Mouse (Mus musculus): ENCODE results near the gene Gli3. TPM values are rescaled to one million over a fixed set of nuclear protein-coding genes. Genes with fewer than 3 reads are reported as not detected.

The Gli3 gene
- polyA plus RNA-seq, 1 experiment from 2014 or later = 13.7 TPM

- H3K4me1 ChIP-seq = peaks cover 43% of the 10 kb centered on the region
- WGBS = under 1% methylated on average over 51 of the region's 51 CpGs
Measured at GRCm38 (mm10) chr13:15464081-15464526, 1.1 kb downstream of the Gli3 start.

GRCm38 (mm10) chr13:15464741-15465250, 1.8 kb downstream of the Gli3 start:
- peaks cover 45% of the 10 kb centered on the region for H3K4me1 ChIP-seq
- 2% methylated on average over 11 of the region's 11 CpGs for WGBS
- no peak for ATAC-seq (replicated peaks; ENCODE audit: low FRiP score)
- peak overlapping the region; percentile 78 for H3K4me2 ChIP-seq
- H3K36me3 ChIP-seq = no peaks in the 10 kb centered on the region
- no peaks in the 10 kb centered on the region for H3K27me3 ChIP-seq
- H3K27ac ChIP-seq = peak overlapping the region; percentile 98
- peak overlapping the region; percentile 93 for H3K9ac ChIP-seq
- H3K4me3 ChIP-seq (replicated peaks) = peak overlapping the region; percentile 87
- H3K9me3 ChIP-seq (replicated peaks) = no peaks in the 10 kb centered on the region

More at GRCm38 (mm10) chr13:15464081-15464526, 1.1 kb downstream of the Gli3 start:
- Histone ChIP-seq H3K4me3 (replicated peaks) (peak overlapping the region; percentile 87), H3K9me3 (replicated peaks) (no peaks in the 10 kb centered on the region), H3K27me3 (no peaks in the 10 kb centered on the region), H3K9ac (peak overlapping the region; percentile 93), H3K27ac (peak overlapping the region; percentile 98), H3K36me3 (no peaks in the 10 kb centered on the region), H3K4me2 (peak overlapping the region; percentile 78)
- peak; percentile 13 for ATAC-seq (replicated peaks; ENCODE audit: low FRiP score)

GRCm38 (mm10) chr13:15466496-15466895, 3.5 kb downstream of the Gli3 start:
- ATAC-seq (replicated peaks; ENCODE audit: low FRiP score) = no peak
- Histone ChIP-seq H3K4me2 (peak overlapping the region; percentile 12; the same call in 1 of the 2 replicates), H3K27ac (no peak overlapping the region), H3K27me3 (no peaks in the 10 kb centered on the region), H3K4me1 (peaks cover 50% of the 10 kb centered on the region), H3K9ac (no peak overlapping the region), H3K9me3 (replicated peaks) (no peaks in the 10 kb centered on the region), H3K4me3 (replicated peaks) (no peak overlapping the region), H3K36me3 (no peaks in the 10 kb centered on the region)
- WGBS = 43% methylated on average over 6 of the region's 6 CpGs

DNA sequence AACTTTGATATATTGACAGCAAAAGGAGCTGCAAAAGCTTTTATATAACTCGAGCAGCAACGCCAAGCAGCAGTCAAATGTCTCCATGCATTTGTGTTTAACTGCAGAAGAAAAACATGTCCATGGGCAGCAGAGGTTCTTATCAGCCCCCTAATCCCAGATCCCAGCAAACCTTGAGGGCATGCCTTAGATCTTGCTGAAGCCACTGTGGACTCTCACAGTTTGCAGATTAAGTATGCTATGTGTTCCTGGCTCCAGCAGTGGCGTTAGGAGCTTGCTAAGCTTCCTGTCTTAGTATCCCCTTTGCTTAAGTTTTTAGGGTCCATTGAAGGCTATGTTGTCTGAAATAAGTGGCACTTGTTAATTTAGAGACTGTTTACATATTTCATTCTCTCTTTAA, 4.4 kb downstream of the Gli3 start:
- no peak for ATAC-seq (replicated peaks; ENCODE audit: low FRiP score)
- WGBS = 47% methylated on average over 3 of the region's 3 CpGs
- H3K27ac ChIP-seq = no peak overlapping the region
- H3K27me3 ChIP-seq = no peaks in the 10 kb centered on the region
- no peaks in the 10 kb centered on the region for H3K36me3 ChIP-seq
- no peak overlapping the region for H3K4me3 ChIP-seq (replicated peaks)
- H3K9me3 ChIP-seq (replicated peaks) = no peaks in the 10 kb centered on the region
- no peak overlapping the region for H3K4me2 ChIP-seq
- H3K4me1 ChIP-seq = peaks cover 41% of the 10 kb centered on the region
- H3K9ac ChIP-seq = no peak overlapping the region

- H3K9me3 ChIP-seq (replicated peaks) = no peaks in the 10 kb centered on the region
- H3K27me3 ChIP-seq = no peaks in the 10 kb centered on the region
- no peaks in the 10 kb centered on the region for H3K36me3 ChIP-seq
- H3K9ac ChIP-seq = no peak overlapping the region
- no peak overlapping the region for H3K27ac ChIP-seq
- 27% methylated on average over 4 of the region's 4 CpGs for WGBS
- no peak for ATAC-seq (replicated peaks; ENCODE audit: low FRiP score)
- no peak overlapping the region for H3K4me3 ChIP-seq (replicated peaks)
- H3K4me1 ChIP-seq = peaks cover 43% of the 10 kb centered on the region
- no peak overlapping the region for H3K4me2 ChIP-seq
Measured at GRCm38 (mm10) chr13:15468421-15468820, 5.4 kb downstream of the Gli3 start.

DNA sequence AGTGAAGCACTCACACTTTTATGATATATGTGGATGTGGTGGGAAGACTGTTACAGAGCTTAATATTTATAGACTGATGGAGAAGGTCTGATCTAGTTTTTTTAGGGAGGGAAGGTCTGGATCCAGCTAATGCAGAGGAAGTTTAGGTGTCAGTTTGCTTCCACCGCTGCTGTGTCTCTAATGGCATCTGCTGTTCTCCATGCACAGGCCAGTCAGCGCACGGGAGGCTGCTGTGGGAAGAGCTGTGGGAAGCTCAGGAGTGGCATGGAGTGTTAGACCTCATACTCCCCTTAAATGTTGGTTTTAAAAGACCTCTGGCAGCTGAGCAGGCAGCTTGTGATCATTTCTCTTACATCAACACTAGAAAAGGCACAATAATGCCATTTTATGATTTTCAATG, 7.0 kb downstream of the Gli3 start:
- Histone ChIP-seq H3K9me3 (replicated peaks) (no peaks in the 10 kb centered on the region), H3K4me3 (replicated peaks) (no peak overlapping the region), H3K36me3 (no peaks in the 10 kb centered on the region), H3K4me1 (peaks cover 46% of the 10 kb centered on the region), H3K27me3 (no peaks in the 10 kb centered on the region), H3K4me2 (no peak overlapping the region), H3K27ac (no peak overlapping the region), H3K9ac (no peak overlapping the region)
- WGBS = 46% methylated on average over 3 of the region's 3 CpGs
- ATAC-seq (replicated peaks; ENCODE audit: low FRiP score) = no peak

- H3K9me3 ChIP-seq (replicated peaks) = no peaks in the 10 kb centered on the region
- WGBS = 69% methylated on average over 3 of the region's 3 CpGs
- no peak overlapping the region for H3K4me3 ChIP-seq (replicated peaks)
- H3K4me1 ChIP-seq = peaks cover 33% of the 10 kb centered on the region
- ATAC-seq (replicated peaks; ENCODE audit: low FRiP score) = no peak
- H3K9ac ChIP-seq = no peak overlapping the region
- no peak overlapping the region for H3K27ac ChIP-seq
- H3K4me2 ChIP-seq = no peak overlapping the region
- H3K36me3 ChIP-seq = no peaks in the 10 kb centered on the region
- H3K27me3 ChIP-seq = no peaks in the 10 kb centered on the region
Measured at GRCm38 (mm10) chr13:15472712-15473111, 9.7 kb downstream of the Gli3 start.

DNA sequence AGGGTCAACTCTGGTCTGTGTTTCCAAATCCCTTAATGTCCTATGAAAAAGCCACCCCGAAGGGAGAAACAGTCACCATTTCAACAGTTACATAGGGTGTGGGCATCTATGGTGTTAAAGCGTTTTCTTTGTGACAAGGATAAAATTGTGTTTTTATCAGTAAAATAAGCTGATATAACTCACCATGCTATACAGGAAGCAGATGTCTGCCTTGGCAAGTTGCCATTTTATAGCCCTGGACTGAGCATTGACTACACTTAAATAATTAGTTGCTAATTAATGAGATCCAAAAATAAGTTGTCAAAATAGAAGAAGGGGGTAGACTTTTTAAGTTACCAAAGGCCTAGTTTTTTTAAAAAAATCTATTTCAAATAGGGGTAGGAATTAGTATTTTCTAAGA, 11.4 kb downstream of the Gli3 start:
- H3K27me3 ChIP-seq = no peaks in the 10 kb centered on the region
- no peak overlapping the region for H3K4me3 ChIP-seq (replicated peaks)
- H3K36me3 ChIP-seq = peaks cover 10% of the 10 kb centered on the region
- WGBS = 55% methylated on average over 2 of the region's 2 CpGs
- no peak overlapping the region for H3K9ac ChIP-seq
- ATAC-seq (replicated peaks; ENCODE audit: low FRiP score) = no peak
- no peak overlapping the region for H3K27ac ChIP-seq
- peaks cover 22% of the 10 kb centered on the region for H3K4me1 ChIP-seq
- no peak overlapping the region for H3K4me2 ChIP-seq
- H3K9me3 ChIP-seq (replicated peaks) = no peaks in the 10 kb centered on the region

- Histone ChIP-seq H3K9ac (no peak overlapping the region), H3K4me1 (peaks cover 7% of the 10 kb centered on the region; the same call in 1 of the 2 replicates), H3K27me3 (no peaks in the 10 kb centered on the region), H3K9me3 (replicated peaks) (no peaks in the 10 kb centered on the region), H3K4me3 (replicated peaks) (no peak overlapping the region), H3K4me2 (no peak overlapping the region), H3K36me3 (no peaks in the 10 kb centered on the region), H3K27ac (no peak overlapping the region)
- no peak for ATAC-seq (replicated peaks; ENCODE audit: low FRiP score)
- WGBS = 66% methylated on average over 14 of the region's 14 CpGs
Measured at GRCm38 (mm10) chr13:15486033-15486891, 23.2 kb downstream of the Gli3 start.

- Histone ChIP-seq H3K4me3 (replicated peaks) (no peak overlapping the region), H3K27ac (no peak overlapping the region), H3K4me1 (peaks cover 7% of the 10 kb centered on the region; the same call in 1 of the 2 replicates), H3K9me3 (replicated peaks) (no peaks in the 10 kb centered on the region), H3K27me3 (no peaks in the 10 kb centered on the region), H3K36me3 (no peaks in the 10 kb centered on the region), H3K4me2 (no peak overlapping the region), H3K9ac (no peak overlapping the region)
- WGBS = 26% methylated on average over 7 of the region's 7 CpGs
- ATAC-seq (replicated peaks; ENCODE audit: low FRiP score) = 0 out of 2 replicates have a peak, but pooled peaks have one; percentile 22
Measured at GRCm38 (mm10) chr13:15487334-15487733, 24.3 kb downstream of the Gli3 start.

GRCm38 (mm10) chr13:15488065-15488464, 25.0 kb downstream of the Gli3 start:
- no peak for ATAC-seq (replicated peaks; ENCODE audit: low FRiP score)
- Histone ChIP-seq H3K27ac (no peak overlapping the region), H3K4me3 (replicated peaks) (no peak overlapping the region), H3K27me3 (no peaks in the 10 kb centered on the region), H3K36me3 (no peaks in the 10 kb centered on the region), H3K4me2 (no peak overlapping the region), H3K9ac (no peak overlapping the region), H3K9me3 (replicated peaks) (no peaks in the 10 kb centered on the region), H3K4me1 (peaks cover 5% of the 10 kb centered on the region; the same call in 1 of the 2 replicates)
- 43% methylated on average over 1 of the region's 1 CpGs for WGBS

DNA sequence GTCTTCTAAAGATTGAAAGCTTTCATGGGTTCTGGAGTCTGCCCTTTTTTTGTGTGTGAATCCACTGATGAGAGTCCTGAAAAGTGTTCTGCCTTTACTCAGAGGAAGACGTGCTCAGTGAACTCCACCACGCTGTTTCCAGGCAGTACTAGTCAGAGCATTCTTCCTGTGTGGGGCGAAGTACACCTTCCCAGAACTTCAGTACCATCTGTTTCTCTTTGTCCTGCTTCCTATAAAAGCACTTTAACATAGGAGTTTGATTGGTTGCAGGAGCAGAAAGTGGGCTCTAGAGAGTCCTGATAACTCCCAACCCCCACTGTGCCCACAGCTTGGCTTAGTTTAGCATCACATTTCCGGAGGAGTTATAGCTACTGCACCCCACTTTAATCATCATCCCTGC, 32.8 kb downstream of the Gli3 start:
- WGBS = 91% methylated on average over 4 of the region's 4 CpGs

More for the DNA sequence above, 32.8 kb downstream of the Gli3 start:
- Histone ChIP-seq H3K27ac (no peak overlapping the region), H3K4me3 (replicated peaks) (no peak overlapping the region), H3K9ac (no peak overlapping the region), H3K36me3 (peaks cover 4% of the 10 kb centered on the region; the same call in 1 of the 2 replicates), H3K27me3 (no peaks in the 10 kb centered on the region), H3K9me3 (replicated peaks) (no peaks in the 10 kb centered on the region), H3K4me1 (no peaks in the 10 kb centered on the region), H3K4me2 (no peak overlapping the region)
- ATAC-seq (replicated peaks; ENCODE audit: low FRiP score) = no peak

All from kidney, embryonic 15.5 days (tissue).